Mouse (Mus musculus): Measurements from ENCODE around the gene Eme2. TPM values are rescaled to one million over a fixed set of nuclear protein-coding genes. Genes with fewer than 3 reads are reported as not detected.

Eme2 gene
- total RNA-seq, 2 experiments from 2014 or later: 7.1 to 12.4 TPM

DNA sequence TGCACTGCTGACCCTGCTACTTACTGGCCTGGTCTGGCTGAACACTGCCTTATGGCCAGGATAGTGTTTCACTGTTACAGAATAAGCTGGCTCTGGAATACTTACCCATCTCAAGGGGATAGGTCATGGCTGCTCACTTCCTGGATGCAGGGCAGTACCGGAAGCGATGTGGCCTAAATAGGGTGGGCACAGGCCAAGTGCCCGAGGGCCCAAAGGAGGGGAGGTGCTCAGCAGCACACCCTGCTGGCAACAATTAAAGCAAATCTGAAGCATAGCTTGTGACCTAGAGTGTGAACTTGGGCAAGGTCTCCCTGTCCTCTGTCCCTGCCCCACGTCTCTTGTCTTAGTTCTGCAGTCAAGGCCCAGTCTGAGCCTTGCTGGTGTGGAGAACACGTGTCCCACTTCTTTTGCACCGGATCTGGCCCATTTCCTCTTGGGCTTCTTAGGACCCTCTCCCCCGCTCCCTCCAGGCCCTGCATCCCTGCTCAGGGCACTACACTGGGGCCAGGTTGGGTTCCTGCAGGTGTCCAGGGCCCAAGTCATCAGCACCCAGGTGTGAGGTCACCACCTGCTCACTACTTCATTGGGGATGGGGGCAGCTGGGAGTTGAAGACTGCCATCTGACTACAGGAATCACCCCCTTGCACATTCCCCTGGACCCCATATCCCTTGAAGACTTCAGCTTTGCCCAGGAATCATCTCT, 13.0 kb downstream of the Eme2 start:
- ATAC-seq (replicated peaks; ENCODE audit: low FRiP score, poor library complexity, severe bottlenecking): peak; percentile 20; the same call in 1 of the 2 replicates

DNA sequence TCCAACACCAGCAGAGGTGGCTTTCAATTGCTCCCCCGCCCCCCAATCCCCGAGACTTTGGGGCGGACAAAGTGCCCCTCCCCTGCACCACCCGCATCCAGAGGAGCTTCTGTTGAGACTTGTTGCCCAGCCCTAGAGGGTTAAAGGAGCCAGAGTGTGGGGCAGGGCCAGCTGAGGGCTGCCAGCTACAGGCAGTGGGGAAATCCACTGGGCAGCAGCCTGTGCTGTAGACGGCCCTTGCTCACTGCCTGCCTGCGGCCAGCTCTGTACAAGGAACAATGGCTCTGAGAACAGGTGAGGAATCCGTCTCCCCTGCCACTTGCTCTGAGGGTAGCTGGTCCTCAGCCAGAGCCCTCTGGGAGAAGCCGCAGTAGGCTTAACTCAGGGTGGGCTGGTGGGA, 16.4 kb downstream of the Eme2 start:
- ATAC-seq (replicated peaks; ENCODE audit: low FRiP score, poor library complexity, severe bottlenecking): no peak

DNA sequence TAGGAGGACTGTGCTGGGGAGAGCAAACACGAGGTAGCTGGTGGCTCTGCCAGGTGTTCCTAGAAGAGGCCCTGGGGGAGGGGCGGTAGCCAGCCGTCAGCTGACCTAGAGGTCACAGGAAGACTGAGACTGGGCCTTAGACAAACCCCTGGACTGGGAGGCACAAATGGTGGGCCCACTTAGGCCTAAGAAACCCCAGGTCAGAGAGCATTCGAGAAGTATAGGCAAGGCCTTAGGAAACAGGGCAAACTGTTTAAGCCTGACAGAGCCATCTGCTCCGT, 16.8 kb downstream of the Eme2 start:
- no peak for ATAC-seq (replicated peaks; ENCODE audit: low FRiP score, poor library complexity, severe bottlenecking)

DNA sequence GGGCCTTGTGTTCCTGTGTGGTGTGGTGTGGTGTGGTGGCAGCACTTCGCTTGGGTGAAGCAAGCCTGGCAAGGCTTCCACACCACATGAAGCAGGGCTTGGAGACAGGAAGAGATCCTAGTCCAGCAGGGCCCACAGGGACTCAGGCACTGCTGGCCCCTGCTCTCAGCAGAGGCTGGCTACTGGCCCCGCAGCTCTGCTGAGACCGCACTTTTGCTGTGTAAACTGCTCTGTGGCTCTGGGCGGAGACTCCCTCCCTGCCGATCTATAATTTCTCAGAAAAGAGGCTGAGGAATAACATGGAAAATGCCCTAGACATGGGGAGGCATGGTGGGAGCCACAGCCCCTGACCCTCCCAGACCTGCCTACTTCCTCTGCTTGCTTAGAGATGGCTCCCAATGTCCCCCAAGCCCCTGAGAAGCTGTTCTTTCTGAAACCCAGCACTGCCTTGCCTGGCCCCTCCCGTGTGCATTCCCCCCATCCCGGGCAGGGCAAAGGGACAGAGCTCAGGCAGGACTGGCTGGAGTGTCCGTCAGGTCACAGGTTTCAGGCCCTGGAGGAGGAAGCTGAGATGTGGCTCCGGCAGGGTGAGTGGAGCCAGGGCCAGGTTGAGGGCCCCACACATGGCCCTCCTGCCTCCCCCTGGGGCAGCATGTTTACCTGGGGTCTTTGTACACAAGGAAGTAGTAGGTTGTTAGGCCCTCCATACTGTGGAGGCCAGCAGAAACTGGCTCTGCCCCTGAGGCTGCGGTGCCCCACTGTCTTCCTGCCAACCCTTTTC, 17.4 kb downstream of the Eme2 start:
- ATAC-seq (replicated peaks; ENCODE audit: low FRiP score, poor library complexity, severe bottlenecking): no peak

DNA sequence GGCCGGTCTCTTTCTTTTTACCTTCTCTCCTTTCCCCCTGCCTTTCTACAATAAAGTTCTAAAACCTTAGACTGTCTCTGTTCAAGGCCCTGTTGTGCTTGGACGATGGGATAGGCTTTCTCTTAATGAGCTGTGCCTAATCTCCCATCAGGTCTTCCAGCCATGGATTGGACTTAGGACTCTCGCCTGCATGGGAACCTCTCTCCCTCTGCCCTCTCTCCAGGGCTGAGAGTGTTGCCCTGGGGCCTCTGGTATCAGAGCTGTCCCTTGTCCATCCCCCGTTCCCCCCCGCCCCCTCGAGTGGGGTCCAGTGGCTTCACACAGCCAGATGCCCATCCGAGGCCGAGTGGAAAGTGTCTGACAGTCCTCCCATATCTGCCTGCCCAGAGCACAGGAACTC, 19.9 kb downstream of the Eme2 start:
- ATAC-seq (replicated peaks; ENCODE audit: low FRiP score, poor library complexity, severe bottlenecking): no peak

DNA sequence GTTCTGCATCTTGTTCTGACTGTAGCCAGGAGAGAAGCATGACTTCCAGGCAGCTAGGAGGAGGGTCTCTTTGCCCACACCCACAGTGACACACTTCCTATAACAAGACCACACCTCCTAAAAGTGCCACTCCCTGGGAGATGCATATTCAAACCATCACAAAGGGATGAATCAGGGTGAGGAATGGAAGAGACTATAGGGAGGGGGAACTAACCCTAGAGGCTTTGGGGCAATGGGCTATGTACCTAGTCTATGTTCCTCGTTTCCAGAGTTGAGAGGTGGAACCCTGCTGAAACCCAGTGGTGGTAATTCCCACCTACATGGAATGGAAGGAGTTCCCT, 20.5 kb downstream of the Eme2 start:
- ATAC-seq (replicated peaks; ENCODE audit: low FRiP score, poor library complexity, severe bottlenecking): no peak

DNA sequence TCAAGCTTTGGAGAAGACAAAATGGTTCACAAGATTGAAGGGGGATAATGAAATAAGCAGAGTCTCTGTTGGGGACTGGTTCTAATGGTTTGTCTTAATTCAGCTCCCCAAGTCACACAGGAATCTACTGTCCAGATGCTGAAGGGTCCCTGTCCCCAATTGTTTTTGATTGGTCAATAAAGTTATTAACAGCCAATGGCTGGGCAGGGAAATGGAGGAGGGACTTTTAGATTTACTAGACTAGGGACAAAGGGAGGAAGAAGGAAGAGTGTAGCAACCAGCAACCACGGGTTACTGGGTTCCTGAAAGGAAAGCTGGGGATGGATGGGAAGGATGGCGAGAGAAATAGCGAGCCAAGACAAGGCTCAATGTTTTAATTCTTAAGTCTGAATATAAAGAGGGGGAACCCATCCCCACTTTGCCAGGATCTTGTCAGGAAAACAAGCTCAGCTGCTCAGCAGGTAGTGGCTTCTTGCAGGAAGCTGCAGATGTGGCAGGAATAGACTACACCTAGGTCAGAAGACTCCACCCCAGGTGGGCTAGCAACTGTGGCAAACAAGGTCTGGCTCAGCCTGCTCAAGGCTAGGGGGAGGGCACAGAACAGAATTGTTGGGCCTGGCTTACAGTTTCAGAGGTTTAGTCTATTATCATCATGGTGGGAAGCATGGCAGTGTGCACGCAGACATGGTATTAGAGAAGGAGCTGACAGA, 21.0 kb downstream of the Eme2 start:
- no peak for ATAC-seq (replicated peaks; ENCODE audit: low FRiP score, poor library complexity, severe bottlenecking)

DNA sequence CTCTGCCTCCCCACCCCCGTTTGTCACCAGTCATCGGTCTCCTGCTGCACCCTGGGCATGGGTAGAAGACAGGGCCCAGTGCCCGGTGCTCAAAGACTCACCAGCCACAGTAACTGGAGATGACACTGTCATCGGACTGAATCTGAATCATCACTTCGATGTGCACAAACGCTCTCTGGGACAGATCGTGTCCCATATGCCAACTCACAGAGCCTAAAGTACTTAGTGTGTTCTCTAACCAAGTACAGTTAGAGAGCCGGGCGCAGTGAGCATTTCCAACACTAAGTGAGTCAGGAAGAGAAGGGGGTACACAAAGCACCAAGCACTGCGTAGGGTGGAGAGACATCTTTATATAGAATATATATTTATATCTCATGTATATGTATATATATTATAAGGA, 27.0 kb downstream of the Eme2 start:
- ATAC-seq (replicated peaks; ENCODE audit: low FRiP score, poor library complexity, severe bottlenecking): no peak

DNA sequence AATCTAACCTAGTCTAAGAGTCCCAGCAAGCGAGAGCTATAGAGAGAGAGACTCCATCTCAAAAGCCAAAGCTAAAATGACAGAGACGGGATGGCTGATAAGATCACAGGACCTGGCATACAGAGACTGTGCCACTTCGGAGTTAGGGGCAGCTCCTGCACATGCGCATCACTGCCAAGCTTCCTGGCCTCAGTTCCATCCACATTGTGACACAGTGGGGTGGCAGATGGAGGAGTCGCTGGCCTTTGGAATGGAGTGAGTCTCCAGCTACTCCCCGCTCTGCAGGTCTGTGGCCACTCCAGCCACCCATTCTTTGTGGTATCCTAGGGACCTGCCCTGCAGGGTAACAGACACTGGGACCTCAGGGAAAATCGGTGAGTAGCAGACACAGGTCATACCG, 29.1 kb downstream of the Eme2 start, which contains the start of gene Igfals:
TSS of gene Igfals (plus strand) at position 222 of the 400 bp plus-strand sequence.
- no peak for ATAC-seq (replicated peaks; ENCODE audit: low FRiP score, poor library complexity, severe bottlenecking)

DNA sequence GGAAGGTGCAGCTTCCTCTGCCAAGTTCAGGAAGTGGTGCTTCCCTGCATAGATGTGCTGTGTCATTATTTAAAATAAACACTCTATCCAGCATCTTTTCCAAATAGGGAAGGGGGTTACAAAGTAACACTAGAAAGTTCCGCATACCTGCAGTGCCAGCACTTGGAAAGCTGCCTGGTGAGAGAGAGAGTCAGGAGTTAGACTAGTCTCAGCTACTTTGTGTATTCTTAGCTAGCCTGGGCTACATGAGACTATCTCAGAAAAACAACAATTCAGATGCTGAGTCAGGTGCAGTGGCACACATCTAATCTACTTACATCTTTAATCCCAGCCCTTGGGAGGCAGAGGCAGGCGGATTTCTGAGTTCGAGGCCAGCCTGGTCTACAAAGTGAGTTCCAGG, 33.1 kb downstream of the Eme2 start:
- ATAC-seq (replicated peaks; ENCODE audit: low FRiP score, poor library complexity, severe bottlenecking): no peak

DNA sequence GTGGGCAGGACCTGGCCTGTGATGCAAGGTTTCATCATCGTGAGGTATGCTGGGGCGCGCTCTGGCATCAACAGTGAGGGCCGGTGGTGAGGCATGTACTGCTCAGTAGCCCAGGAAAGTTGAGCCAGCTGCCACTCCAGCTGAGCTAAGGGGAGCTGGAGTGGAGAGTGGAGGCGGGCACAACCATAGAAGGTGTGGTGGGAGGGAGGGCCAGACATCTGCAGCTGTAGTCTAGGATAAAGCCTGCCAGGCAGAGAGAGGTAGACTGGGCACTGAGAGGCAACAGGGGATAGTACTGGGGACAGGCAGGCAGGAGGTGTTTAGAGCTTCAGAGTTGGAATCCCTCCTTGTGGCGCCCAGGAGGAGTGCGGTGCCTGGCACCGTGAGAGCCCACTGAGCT, 34.8 kb downstream of the Eme2 start:
- ATAC-seq (replicated peaks; ENCODE audit: low FRiP score, poor library complexity, severe bottlenecking): peak; percentile 74

DNA sequence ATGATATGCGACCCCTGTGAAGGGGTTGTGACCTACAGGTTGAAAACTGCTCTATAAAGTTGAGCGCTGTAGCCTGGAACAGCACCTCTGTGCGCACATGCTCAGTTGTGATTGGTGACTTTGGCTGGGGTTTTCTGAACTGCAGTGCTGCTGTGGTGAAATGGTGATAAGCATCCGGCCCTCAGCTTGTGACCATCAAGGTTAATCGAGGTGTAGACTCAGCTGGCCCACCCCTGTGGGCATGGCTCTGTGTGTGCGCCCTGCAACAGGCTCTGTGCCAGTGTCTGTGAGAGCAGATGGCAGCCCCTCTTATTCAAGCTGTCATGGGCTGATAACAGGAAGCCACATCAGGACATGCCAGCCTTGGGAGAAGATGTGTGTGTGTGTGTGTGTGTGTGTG, 35.9 kb downstream of the Eme2 start:
- ATAC-seq (replicated peaks; ENCODE audit: low FRiP score, poor library complexity, severe bottlenecking): peak; percentile 82

DNA sequence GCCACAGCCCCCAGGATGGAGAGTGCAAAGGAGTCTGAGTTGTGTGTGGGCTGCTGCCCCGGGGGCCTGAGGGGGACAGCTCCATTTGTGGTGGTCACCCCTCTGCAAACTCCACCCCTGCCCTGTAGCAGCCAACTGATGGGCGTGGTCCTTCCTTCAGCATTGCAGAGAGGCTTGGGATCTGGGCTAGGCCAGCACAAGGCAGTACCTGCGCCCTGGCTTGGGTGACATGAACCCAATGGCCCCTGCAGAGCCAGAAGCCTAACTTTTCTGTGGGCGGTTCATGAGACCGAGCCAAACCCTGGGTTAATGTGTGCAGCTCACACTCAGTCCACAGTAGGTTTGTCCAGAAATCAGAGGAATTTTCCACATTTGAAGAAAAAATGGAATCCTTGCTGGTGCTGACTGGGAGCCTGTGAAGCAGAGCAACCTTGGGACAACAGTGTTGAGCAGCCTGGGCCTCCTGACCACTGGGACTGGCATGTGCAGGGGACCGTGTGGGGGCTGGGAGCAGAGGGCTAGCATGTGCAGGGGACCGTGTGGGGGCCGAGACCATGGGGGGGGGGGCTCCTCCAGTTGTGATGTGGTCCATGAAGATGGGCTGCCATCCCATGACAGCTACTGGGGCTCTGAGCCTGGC, 36.9 kb downstream of the Eme2 start:
- ATAC-seq (replicated peaks; ENCODE audit: low FRiP score, poor library complexity, severe bottlenecking): peak; percentile 45

DNA sequence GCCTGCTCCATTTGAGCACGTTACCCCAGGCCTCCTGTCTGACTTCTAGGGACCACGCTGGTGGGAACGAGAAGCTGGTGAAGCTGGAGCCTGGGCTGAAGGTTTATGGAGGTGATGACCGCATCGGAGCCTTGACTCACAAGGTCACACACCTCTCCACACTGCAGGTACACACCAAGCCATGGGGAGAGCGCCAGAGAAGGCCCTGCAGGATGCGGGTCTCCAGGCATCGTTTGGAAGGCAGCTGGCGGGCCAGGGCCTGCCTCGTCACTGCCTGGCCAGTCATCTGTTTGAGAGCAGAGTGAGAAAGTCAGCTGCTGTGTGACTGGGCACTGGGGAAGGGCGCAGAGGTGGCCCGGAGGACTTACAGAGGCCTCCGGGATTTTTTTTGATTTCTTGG, 38.3 kb downstream of the Eme2 start:
- ATAC-seq (replicated peaks; ENCODE audit: low FRiP score, poor library complexity, severe bottlenecking): no peak

DNA sequence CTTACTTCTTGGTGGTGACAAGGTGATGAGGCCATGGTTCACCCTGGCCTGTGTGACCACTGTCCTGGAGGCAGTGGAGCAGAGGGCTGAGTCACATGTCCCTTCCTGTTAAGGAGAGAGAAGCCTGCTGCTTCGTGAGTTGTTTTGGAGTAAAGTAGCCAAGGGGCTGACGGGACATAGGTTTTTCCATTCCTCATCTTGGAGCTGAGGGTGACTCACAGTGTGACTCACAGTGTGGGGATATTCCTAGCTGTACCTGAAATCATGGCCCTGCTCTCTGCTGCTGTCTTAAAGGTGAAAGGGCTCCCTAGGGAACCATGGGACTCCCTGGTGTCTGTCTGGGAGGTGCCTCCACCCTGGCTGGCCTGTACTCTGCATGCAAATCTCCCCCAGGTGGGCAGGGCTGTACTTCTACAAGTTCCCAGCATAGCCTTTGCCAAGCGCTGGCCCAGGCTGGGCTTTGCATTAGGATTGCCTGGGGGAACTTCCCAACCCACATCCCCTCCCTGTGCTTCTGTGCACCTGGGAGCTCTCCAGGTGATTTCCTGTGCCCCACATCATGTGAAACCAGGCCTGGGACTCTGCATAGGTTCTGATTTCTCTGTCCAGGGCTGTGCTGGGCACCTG, 38.9 kb downstream of the Eme2 start:
- ATAC-seq (replicated peaks; ENCODE audit: low FRiP score, poor library complexity, severe bottlenecking): no peak

DNA sequence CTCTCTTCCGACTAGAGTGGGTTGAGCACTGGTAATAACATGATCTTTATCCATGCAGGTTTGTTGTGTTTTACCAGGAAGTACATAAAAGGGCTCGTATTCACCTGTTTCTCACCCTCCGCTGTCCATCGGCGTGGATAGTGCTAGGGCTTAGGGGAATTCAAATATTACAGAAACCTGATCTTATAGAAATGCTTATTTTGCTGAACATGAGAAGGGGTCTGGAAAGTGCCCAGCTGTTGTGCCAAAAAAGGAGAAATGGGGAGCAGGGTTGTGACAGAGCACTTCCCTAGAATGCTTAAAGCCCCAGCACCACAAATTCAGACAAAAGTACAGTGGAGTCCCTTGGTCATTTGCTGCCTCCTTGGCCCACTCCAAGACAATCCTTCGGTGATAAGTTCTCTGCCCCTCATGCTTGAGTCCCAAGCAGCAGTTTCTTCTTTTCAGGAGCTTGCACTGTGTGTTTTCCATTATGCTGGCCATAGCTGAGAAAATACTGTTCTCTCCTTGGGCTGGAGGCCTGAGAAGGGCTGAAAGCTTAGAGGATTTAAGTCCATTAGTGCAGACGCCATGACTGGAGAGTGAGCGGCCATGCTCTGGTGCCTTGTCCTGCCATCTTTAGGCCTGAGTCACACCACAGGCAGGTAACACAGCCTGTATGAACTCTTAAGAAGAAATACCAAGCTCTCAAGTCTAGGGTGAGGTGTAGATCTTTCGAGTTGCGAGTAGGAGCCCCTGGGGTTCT, 43.3 kb downstream of the Eme2 start:
- ATAC-seq (replicated peaks; ENCODE audit: low FRiP score, poor library complexity, severe bottlenecking): no peak

DNA sequence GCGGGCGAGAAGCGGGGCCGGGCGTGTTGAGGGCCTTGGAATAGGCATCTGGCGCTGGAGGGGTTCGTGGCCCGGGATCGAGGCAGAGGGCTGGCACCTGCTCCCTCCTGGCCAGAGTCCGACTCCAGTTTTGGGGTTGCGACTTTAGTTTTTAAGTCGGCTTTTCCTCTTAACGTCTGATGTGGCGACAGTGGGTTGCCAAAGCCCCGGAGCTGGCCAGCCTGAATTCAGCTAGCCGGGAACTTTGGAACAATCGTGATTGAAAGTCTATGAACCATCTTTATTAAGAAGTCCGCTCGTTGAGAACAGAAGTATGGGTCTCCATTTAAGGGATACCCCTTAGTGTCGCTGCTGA, 44.1 kb downstream of the Eme2 start:
- ATAC-seq (replicated peaks; ENCODE audit: low FRiP score, poor library complexity, severe bottlenecking): no peak

DNA sequence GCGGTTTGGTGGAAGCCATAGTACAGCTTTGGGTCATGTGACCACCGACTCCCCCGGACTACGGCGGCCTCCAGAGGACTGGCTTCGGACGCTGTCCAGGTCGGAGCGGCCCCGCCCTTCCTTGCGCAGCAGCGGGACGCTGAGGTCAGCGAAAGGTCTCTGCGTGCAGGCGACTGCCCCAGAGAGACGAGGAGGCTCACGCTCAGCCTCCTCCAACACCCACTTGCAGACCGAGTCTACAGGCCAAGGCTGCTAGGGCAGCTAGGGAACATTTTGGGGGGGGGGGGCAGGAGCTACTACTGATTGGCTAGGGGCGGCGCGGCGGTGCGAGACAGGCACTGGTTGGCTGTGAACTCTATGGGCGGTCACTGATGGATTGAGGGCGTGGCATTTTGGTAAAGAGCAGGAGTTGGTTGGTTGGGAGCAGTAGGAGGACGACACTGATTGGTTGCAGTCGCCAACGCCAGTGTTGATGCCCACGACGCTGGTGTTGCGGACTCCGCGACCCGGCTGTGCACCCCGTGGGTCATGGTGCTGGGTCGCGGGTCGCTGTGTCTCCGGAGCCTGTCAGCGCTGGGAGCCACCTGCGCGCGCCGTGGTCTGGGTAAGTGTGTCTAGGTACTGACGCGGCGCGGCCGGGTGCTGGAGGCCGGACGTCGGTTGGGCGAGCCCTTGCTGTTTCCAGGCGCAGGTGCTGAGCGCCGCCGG, 44.7 kb downstream of the Eme2 start, which contains the start of gene Fahd1:
TSS of gene Fahd1 (minus strand) at position 300 of the 708 bp plus-strand sequence.
- ATAC-seq (replicated peaks; ENCODE audit: low FRiP score, poor library complexity, severe bottlenecking): peak; percentile 85

DNA sequence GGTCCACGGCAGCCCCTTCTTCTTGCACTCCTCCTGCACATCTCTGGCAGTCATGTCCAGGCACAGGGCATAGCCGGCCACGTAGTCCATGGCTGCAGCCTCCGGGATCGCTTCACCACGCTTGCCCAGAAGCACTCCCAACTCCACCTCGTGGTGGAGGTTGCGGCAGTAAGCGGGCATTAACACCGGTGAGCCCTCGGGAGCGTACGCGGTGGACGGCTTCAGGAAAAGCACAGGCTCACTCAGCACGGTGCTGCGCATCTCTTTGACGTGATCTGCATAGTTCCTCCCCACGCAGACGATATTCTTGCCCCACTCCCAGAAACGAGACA, 45.2 kb downstream of the Eme2 start:
- ATAC-seq (replicated peaks; ENCODE audit: low FRiP score, poor library complexity, severe bottlenecking): peak; percentile 52

All from erythroblast, adult 5-6 weeks (primary cell).